Mouse (Mus musculus) kidney, adult 18-20 months (tissue): ENCODE data around the gene Atp10a.

ENCODE experiments used
- DNase-seq: peaks from one replicate; pipeline ENCODE4 v3.0.0; 2021

The Atp10a gene

GRCm38 (mm10) chr7:58742009-58742408, 86.0 kb downstream of the Atp10a start:
- DNase-seq: no peak

- no peak for DNase-seq
Measured at GRCm38 (mm10) chr7:58742648-58743047, 86.7 kb downstream of the Atp10a start.

- no peak for DNase-seq
Measured at GRCm38 (mm10) chr7:58743362-58744320, 87.7 kb downstream of the Atp10a start.

GRCm38 (mm10) chr7:58746817-58747216, 90.9 kb downstream of the Atp10a start:
- DNase-seq: no peak

GRCm38 (mm10) chr7:58749904-58750612, 94.1 kb downstream of the Atp10a start:
- no peak for DNase-seq

GRCm38 (mm10) chr7:58752041-58752440, 96.1 kb downstream of the Atp10a start:
- DNase-seq: no peak

GRCm38 (mm10) chr7:58754076-58754475, 98.1 kb downstream of the Atp10a start:
- no peak for DNase-seq

- DNase-seq: no peak
Measured at GRCm38 (mm10) chr7:58754536-58754935, 98.6 kb downstream of the Atp10a start.

GRCm38 (mm10) chr7:58755083-58755482, 99.1 kb downstream of the Atp10a start:
- no peak for DNase-seq

- no peak for DNase-seq
Measured at GRCm38 (mm10) chr7:58755846-58756245, 99.9 kb downstream of the Atp10a start.

- DNase-seq: no peak
Measured at GRCm38 (mm10) chr7:58757331-58757730, 101.4 kb downstream of the Atp10a start.

GRCm38 (mm10) chr7:58758396-58758795, 102.4 kb downstream of the Atp10a start:
- DNase-seq: no peak

- no peak for DNase-seq
Measured at GRCm38 (mm10) chr7:58759265-58759664, 103.3 kb downstream of the Atp10a start.

GRCm38 (mm10) chr7:58767257-58767656, 111.3 kb downstream of the Atp10a start:
- DNase-seq: no peak

- DNase-seq: no peak
Measured at GRCm38 (mm10) chr7:58768253-58768652, 112.3 kb downstream of the Atp10a start.

- DNase-seq: no peak
Measured at GRCm38 (mm10) chr7:58770254-58770653, 114.3 kb downstream of the Atp10a start.

GRCm38 (mm10) chr7:58772048-58772690, 116.2 kb downstream of the Atp10a start:
- DNase-seq: no peak

GRCm38 (mm10) chr7:58779146-58779545, 123.2 kb downstream of the Atp10a start:
- DNase-seq: no peak

- no peak for DNase-seq
Measured at GRCm38 (mm10) chr7:58786986-58787385, 131.0 kb downstream of the Atp10a start.

- no peak for DNase-seq
Measured at GRCm38 (mm10) chr7:58787585-58787984, 131.6 kb downstream of the Atp10a start.

- no peak for DNase-seq
Measured at GRCm38 (mm10) chr7:58788424-58789261, 132.7 kb downstream of the Atp10a start.

GRCm38 (mm10) chr7:58797281-58797680, 141.3 kb downstream of the Atp10a start:
- DNase-seq: no peak
